Mouse (Mus musculus) limb, embryonic 11.5 days (tissue): ENCODE measurements at regions not wholly inside any gene's neighbourhood (a gene's known extent, or its start where the extent isn't known, plus 50 kb on each side); places are given as distances from the start of the nearest gene placed in this dataset.

ENCODE experiments used
- ATAC-seq: fragments of 200-750 bp; cut with Nextera tagmentation; 2 replicates; pipeline ENCODE4 v1.8.0; 2017; ENCODE audit warnings: low read depth; ENCODE audit not compliant: insufficient number of reproducible peaks, low FRiP score, low TSS enrichment
- DNase-seq: peaks from one replicate; pipeline ENCODE4 v3.0.0-alpha.2; 2015; ENCODE audit warnings: low spot score
- H3K27ac ChIP-seq: fragments of 300-500 bp; sonication (generic); replicated peaks from 2 replicates; pipeline ENCODE4 v1.5.1; 2014; ENCODE audit warnings: low read depth, mild to moderate bottlenecking, low read length
- H3K27me3 ChIP-seq: fragments of 300-500 bp; sonication (generic); 2 replicates; pipeline ENCODE4 v1.6.1; 2014; ENCODE audit warnings: mild to moderate bottlenecking, low read length, mixed read lengths; ENCODE audit not compliant: control insufficient read depth, insufficient read depth
- H3K36me3 ChIP-seq: fragments of 300-500 bp; sonication (generic); 2 replicates; pipeline ENCODE4 v1.6.1; 2014; ENCODE audit warnings: mild to moderate bottlenecking, low read length, moderate library complexity, mixed read lengths; ENCODE audit not compliant: control insufficient read depth, insufficient read depth
- H3K4me1 ChIP-seq: fragments of 300-500 bp; sonication (generic); 2 replicates; pipeline ENCODE4 v1.6.1; 2014; ENCODE audit warnings: low read length, mixed read lengths; ENCODE audit not compliant: control insufficient read depth, insufficient read depth
- H3K4me2 ChIP-seq: fragments of 300-500 bp; sonication (generic); 2 replicates; pipeline ENCODE4 v1.6.1; 2014; ENCODE audit warnings: low read depth, mild to moderate bottlenecking, moderate library complexity; ENCODE audit not compliant: severe bottlenecking
- H3K4me3 ChIP-seq: fragments of 300-500 bp; sonication (generic); 2 replicates; pipeline ENCODE4 v1.5.1; 2014; ENCODE audit warnings: low read depth, low read length
- H3K9ac ChIP-seq: fragments of 300-500 bp; sonication (generic); 2 replicates; pipeline ENCODE4 v1.6.1; 2014; ENCODE audit warnings: mild to moderate bottlenecking, low read length
- H3K9me3 ChIP-seq: fragments of 300-500 bp; sonication (generic); 2 replicates; pipeline ENCODE4 v1.6.1; 2016; ENCODE audit warnings: low read length; ENCODE audit not compliant: control insufficient read depth
- WGBS: fragments of 180-500 bp; shearing (Covaris S2); extraction: QIAGEN DNeasy Blood & Tissue Kit; methylation state at CpG from one replicate; pipeline ENCODE4 v1.1.7; 2014; 5-methylcytosine and 5-hydroxymethylcytosine counted together

DNA sequence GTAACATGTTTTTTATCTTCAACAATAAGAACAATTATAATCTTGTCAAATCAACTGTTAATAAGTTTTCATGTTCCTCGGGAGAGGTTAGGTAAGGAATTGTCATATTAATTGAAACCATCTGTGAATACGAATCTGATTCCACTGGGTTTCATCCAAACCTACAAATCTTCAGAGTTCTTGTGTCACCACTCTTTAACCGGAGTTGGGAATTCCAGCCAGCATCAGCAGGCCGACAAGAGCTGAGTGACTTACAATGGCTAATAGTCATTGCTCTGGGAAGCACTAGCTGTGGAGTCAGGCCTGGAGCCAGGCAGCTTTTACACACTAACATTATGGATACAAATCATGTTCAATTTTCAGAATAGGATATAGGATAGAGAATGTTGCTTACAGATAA, 273.3 kb downstream of the Isl1 start:
- no peak overlapping the region for H3K9ac ChIP-seq
- no peaks in the 10 kb centered on the region for H3K9me3 ChIP-seq
- H3K4me3 ChIP-seq, result no peak overlapping the region
- H3K4me2 ChIP-seq, result no peak overlapping the region
- H3K27me3 ChIP-seq, result no peaks in the 10 kb centered on the region
- H3K27ac ChIP-seq, result no peak overlapping the region
- DNase-seq, result no peak
- 63% methylated on average over 4 of the region's 4 CpGs for WGBS
- no peak for ATAC-seq
- no peaks in the 10 kb centered on the region for H3K4me1 ChIP-seq
- H3K36me3 ChIP-seq, result no peaks in the 10 kb centered on the region

GRCm38 (mm10) chr13:116030152-116030720, 279.3 kb downstream of the Isl1 start:
- Histone ChIP-seq H3K27ac (no peak overlapping the region), H3K36me3 (no peaks in the 10 kb centered on the region), H3K9me3 (no peaks in the 10 kb centered on the region), H3K4me3 (no peak overlapping the region), H3K27me3 (no peaks in the 10 kb centered on the region), H3K4me2 (no peak overlapping the region), H3K4me1 (no peaks in the 10 kb centered on the region), H3K9ac (no peak overlapping the region)
- ATAC-seq, result no peak
- DNase-seq, result no peak
- 91% methylated on average over 2 of the region's 2 CpGs for WGBS

DNA sequence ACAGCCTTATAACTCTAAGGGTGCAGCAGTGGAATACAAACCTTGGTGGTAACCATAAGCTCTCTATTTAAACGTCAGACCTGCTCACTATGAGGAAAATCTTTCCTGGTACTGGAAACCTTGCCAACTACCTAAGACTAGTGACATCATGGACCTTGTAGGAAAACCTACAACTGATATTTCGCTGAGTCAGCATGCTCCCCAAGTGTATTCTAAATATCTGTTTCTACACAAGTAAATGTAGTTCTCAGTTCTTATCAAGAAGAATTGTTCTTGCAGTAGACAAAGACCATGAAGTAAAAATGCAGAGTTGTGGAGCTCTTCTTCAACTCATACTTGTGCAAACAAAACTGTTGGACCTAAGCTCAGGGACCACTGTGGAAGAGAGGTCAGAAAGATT, 280.9 kb downstream of the Isl1 start:
- no peak for DNase-seq
- 81% methylated on average over 2 of the region's 2 CpGs for WGBS
- no peaks in the 10 kb centered on the region for H3K36me3 ChIP-seq

DNA sequence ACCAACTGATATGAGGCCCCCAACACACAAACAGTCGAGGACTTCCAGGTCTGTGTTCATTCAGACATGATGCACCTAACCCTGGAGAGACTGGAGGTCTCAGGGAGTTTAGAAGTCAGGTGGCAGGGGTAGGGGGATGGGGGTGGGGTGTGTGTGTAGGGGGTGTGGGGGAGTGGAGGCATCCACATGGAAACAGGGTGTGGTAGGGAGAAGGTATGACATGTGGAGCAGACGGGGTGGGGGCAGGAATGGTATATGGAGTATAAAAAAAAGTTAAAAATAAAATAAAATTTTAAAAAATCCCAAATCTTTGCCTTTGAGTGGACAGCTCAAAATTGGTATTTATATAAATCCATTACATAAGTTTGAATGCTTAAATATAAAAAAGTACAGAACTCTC, 282.3 kb downstream of the Isl1 start:
- no peak overlapping the region for H3K9ac ChIP-seq
- no peak overlapping the region for H3K27ac ChIP-seq
- 89% methylated on average over 2 of the region's 2 CpGs for WGBS
- DNase-seq (no peak), ATAC-seq (no peak)
- no peak overlapping the region for H3K4me3 ChIP-seq
- H3K4me2 ChIP-seq, result no peak overlapping the region
- H3K9me3 ChIP-seq, result no peaks in the 10 kb centered on the region
- no peaks in the 10 kb centered on the region for H3K36me3 ChIP-seq
- no peaks in the 10 kb centered on the region for H3K27me3 ChIP-seq
- no peaks in the 10 kb centered on the region for H3K4me1 ChIP-seq

More for the DNA sequence above, 280.9 kb downstream of the Isl1 start:
- no peak overlapping the region for H3K27ac ChIP-seq
- no peak overlapping the region for H3K9ac ChIP-seq
- ATAC-seq, result no peak
- no peak overlapping the region for H3K4me3 ChIP-seq
- no peaks in the 10 kb centered on the region for H3K9me3 ChIP-seq
- H3K4me1 ChIP-seq, result no peaks in the 10 kb centered on the region
- H3K27me3 ChIP-seq, result no peaks in the 10 kb centered on the region
- H3K4me2 ChIP-seq, result no peak overlapping the region

- no peaks in the 10 kb centered on the region for H3K9me3 ChIP-seq
- no peaks in the 10 kb centered on the region for H3K4me1 ChIP-seq
- no peak overlapping the region for H3K4me2 ChIP-seq
- 80% methylated on average over 5 of the region's 5 CpGs for WGBS
- DNase-seq (no peak), ATAC-seq (no peak)
- no peak overlapping the region for H3K9ac ChIP-seq
- no peak overlapping the region for H3K27ac ChIP-seq
- H3K36me3 ChIP-seq, result no peaks in the 10 kb centered on the region
- no peaks in the 10 kb centered on the region for H3K27me3 ChIP-seq
- H3K4me3 ChIP-seq, result no peak overlapping the region
These were observed 291.6 kb downstream of the Isl1 start for GRCm38 (mm10) chr13:116017886-116018285.

GRCm38 (mm10) chr13:116003733-116004132, 305.8 kb downstream of the Isl1 start:
- DNase-seq (no peak), ATAC-seq (no peak)
- H3K36me3 ChIP-seq, result no peaks in the 10 kb centered on the region
- H3K9me3 ChIP-seq, result no peaks in the 10 kb centered on the region
- no peak overlapping the region for H3K27ac ChIP-seq
- WGBS, result 68% methylated on average over 1 of the region's 1 CpGs
- H3K27me3 ChIP-seq, result no peaks in the 10 kb centered on the region
- H3K9ac ChIP-seq, result no peak overlapping the region
- H3K4me1 ChIP-seq, result no peaks in the 10 kb centered on the region
- H3K4me2 ChIP-seq, result no peak overlapping the region
- H3K4me3 ChIP-seq, result no peak overlapping the region

GRCm38 (mm10) chr13:116002391-116002899, 307.0 kb downstream of the Isl1 start:
- no peak for ATAC-seq
- Histone ChIP-seq H3K9ac (no peak overlapping the region), H3K36me3 (no peaks in the 10 kb centered on the region), H3K4me3 (no peak overlapping the region), H3K27me3 (no peaks in the 10 kb centered on the region), H3K9me3 (no peaks in the 10 kb centered on the region), H3K27ac (no peak overlapping the region), H3K4me1 (no peaks in the 10 kb centered on the region), H3K4me2 (no peak overlapping the region)
- DNase-seq, result no peak
- WGBS, result 83% methylated on average over 4 of the region's 4 CpGs

DNA sequence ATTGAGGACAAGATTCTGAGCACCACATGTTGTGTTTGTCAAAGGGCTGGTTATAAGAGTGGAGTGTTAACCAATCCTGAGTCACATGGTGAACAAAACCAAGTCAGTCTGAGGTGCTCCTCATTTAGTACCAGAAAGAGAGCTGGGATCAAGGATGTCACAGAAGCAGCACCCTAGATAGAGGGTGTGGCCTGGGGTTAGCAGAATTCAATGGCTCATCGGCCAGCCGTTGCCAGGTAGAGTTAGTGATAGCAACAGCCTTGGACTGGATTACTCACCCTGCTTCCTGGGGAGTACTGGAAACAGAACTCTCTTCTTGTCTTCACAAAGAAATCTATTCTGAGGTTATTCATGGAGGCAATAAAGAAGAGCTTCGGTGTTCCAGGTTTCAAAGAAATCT, 318.9 kb downstream of the Isl1 start:
- 78% methylated on average over 3 of the region's 3 CpGs for WGBS
- no peak overlapping the region for H3K4me3 ChIP-seq
- no peaks in the 10 kb centered on the region for H3K4me1 ChIP-seq
- ATAC-seq (no peak), DNase-seq (no peak)
- no peak overlapping the region for H3K4me2 ChIP-seq
- H3K9ac ChIP-seq, result no peak overlapping the region
- no peaks in the 10 kb centered on the region for H3K36me3 ChIP-seq
- no peak overlapping the region for H3K27ac ChIP-seq
- H3K9me3 ChIP-seq, result no peaks in the 10 kb centered on the region
- H3K27me3 ChIP-seq, result no peaks in the 10 kb centered on the region

DNA sequence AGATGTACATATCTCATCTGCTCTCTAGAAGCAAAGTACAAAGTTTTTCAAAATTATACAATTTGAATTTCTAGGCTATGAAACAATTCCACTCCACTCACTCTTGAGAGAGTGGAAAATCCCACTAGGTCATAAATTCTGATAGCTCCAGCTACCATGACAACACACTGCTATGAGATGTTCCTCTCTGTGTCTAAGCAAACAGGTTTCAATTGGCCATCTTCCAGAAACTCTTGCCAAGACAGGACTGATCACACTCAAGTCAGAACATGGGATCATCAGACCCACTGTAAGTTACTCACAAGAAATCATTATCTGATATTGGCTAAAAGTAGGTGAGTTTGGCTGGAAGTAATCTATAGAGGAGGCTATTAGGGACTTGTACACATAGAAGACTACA, 320.4 kb downstream of the Isl1 start:
- Histone ChIP-seq H3K4me3 (no peak overlapping the region), H3K36me3 (no peaks in the 10 kb centered on the region), H3K4me1 (no peaks in the 10 kb centered on the region), H3K27me3 (no peaks in the 10 kb centered on the region), H3K27ac (no peak overlapping the region), H3K9ac (no peak overlapping the region), H3K9me3 (no peaks in the 10 kb centered on the region), H3K4me2 (no peak overlapping the region)
- ATAC-seq (no peak), DNase-seq (no peak)
